Mouse (Mus musculus): Measurements from ENCODE around the gene Gins2.

Gene Gins2

DNA sequence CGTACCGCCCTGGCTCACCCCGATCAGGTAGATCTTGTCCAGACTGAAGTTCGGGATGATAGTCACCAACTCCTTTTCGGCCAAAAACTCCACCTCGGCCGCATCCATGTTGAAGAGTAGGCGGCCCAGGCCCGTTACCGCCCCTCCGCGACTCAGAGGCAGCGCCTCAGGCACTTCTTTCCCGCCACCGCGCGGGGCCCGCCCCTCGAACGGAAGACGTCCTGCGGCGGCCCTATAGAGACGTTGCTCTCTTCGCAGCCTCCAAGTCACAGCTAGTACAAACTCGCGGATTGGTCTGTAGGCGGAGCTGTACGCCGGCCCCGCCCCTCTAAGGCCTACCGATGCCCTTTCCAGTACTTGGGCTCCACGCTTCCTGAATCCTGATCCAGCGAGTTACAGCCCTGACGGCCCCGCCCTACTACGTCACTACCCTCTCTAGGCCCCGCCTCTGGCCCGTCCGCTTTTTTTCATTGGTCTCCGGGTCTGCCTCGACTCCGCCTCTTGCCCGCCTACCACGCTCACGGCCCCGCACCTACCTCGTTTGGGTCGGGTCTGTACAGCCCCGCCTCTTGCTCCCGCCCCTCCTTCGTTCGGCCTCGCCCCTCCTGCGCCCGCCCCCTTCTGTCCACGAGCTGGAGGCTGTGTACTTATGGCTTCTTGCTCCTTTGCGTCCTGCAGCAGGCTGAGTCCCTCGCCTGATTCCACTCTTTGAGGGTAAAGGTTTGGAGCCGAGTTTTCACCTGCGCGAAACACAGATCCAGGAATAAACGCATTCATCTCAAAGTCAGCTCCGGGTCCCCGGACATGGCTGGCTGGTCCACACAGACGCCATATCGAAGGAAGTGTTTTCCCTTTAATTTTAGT, at the start of gene Gins2:
Gins2 (minus strand) TSS at position 397 of the 864 bp plus-strand sequence.
- peak; percentile 100 for DNase-seq

DNA sequence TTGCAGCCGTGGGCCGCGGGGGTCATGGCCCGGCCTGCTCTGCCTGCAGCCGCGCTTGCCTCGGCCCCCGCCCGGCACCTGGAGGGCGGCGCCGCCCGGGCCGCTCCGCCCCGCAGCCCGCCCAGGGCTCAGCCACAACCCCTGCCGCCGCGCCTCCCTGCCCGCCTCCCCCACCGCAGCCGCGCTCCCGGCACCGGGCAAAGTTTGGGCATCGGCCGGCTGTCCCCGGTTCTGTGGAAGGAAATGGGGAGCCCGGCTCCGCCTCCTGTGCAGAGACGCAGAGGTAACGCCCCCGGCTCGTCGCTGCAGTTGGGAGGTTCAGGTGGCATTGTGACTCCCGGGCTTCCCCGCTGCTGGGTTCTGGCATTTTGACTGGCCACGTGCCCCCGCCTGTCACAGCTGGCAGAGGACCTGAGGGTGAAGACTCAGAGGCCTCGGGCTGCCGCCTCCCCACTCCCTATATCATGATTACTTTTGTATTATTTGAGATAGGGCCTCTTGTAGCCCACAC, 45.3 kb upstream of the Gins2 start:
- DNase-seq = peak; percentile 98

DNA sequence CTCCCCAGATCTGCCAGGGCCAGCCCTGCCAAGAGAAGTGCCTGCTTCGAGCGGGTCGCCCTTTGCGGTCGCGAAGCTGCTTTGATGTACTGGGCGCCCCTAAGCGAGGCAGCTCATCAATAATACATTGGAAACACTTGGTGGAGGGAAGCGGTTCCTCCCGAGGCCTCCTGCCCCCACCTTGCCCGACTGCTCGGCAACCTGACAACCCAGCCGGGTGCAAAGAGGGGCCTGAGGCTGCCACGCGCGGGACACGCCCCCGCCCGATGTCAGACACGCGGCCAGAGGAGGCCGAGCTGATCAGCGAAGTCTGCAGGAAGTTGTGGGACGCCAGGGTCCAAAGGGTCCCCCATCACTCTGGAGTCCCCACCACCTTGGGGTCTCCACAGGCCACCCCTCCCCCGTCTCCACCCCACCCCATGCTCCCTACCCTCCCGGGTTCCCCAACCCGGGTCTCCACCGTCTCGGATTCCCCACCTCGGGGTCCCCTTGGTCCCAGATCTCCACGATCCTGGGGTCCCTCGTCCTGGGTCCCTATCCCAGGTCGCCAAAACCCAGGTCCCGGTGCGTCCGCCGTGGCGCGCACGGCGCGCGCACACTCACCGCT, 44.7 kb upstream of the Gins2 start:
- DNase-seq = peak; percentile 93

DNA sequence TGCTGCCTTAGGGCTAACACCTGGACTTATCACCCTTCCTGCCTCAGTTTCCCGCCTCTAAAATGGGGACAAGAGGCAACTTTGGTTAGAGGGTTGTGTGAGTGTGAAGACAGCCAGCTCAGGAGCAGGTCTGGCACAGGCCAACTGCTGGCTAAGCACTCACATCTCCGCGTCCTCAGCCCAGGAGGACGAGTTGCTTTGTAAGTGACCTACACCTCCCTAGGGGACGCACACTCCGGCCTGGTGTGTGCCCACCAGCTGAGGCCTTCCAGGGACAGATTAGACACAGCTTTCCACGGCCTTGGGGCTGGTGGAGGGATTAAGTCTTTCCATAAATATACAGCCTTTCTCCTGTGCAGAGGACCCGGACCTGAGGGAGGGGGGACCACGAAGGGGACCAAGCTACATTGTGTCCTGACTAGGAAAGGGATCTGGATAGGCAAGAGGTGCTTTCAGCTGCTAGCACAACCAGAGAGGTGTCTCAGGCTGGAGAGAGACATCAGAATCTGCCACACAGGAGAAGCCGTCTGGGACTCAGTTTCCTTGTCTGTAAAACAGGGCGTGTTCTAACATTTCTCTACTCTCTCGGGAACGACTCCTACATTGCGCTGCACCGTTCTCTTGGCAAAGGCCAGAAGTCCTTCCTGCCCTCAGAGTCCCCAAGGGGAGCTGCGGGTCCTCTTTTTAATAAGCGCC, 44.0 kb upstream of the Gins2 start:
- DNase-seq = peak; percentile 92

DNA sequence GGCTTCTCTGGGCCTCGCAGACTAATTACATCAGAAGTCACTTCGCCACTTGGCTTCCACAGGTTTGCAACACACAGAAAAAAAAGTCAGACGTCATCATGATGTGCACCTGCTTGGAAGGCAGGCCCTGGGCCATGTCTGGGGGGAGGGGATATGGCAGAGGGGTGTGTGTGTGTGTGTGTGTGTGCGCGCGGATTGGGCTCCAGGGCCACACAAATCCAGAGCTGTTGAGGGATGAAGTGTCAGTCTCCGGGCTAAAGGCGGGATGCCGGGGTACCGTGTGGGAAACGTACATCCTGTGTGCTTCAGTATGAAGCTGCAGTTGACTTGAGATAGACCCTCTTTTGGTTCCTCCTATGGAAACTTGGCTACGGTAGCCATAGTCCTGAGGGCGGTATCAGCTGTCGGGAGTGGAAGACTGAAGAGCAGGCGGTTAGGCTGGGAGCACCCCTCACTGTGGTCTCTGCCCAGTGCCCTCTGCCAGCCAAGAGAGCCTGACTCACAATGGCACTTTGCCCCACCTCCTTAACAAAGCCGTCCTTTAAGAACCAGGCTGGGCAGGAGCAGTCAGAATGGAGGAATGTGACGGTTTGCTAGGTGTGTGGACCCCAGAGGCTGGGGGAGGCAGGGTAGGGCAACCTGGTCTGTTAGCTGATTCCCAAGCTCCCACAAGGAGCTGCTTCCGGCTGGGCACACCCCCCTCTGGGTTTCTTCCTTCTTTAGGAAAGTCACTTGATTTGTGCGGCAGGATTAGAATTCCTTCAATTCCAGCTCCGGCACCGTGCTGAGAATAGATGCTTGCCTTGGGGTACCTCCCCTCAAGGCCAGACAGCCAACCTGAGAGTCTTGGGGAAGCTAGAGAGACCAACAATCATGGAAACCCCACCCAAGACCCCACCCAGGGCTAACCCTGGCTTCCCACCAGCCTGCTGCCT, 42.6 kb upstream of the Gins2 start:
- no peak for DNase-seq

DNA sequence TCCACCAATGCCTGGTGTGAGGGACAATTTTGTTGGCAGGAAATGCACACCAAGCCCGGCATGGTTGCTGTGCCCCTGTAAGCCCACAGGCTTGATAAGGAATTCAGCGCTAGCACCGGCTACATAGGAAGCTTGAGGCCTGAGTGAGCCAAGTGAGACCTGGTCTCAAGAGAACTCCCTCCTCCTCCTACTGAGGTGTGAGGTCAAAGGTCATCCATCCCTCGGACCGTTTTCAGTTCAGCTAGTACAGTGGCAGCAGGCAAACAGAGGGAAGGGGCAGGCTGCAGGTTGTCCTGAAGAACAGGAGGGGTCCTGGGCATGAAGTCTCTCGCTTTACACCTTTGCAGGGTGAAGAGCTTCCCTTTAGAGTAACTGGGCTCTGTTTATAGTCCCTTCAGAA, 41.7 kb upstream of the Gins2 start:
- DNase-seq = no peak

DNA sequence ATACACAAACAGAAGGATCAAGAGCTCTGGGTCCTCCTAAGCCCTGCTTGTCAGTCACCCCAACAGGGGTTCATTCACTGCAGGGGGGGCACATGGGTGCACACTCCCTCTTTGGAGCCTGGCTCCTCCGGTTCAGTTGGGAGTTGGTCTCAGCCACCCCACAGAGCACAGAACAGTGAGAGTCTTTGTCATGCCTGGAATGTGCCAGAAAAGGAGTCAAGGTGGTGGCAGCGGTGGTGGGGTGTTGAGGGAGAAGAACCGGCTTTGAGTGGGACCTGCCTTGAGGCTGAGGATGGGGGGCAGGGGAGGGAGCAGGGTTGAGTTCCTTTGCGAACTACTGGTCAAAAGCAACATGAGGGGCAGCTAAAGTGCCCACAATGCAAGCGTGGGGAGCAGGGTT, 40.9 kb upstream of the Gins2 start:
- no peak for DNase-seq

DNA sequence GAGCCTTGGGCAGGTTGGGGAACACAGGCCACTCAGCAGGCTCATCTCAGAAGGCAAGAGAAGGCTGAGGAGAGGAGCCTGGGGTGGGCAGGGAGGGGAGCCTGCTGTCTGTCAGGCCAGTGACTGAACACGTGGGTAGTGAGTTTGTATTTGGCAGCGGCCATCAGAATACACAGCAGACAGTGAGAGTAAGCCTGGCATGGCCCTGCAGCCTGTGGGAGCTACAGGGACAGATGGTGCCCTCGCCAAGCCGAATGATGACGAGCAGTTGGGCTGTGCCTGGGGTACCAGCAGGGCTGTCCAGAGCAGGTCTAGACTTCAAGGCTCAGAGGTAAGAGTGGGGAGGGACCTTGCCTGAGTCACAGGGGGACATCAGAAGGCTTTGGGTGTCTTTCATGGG, 38.2 kb upstream of the Gins2 start:
- DNase-seq = no peak

DNA sequence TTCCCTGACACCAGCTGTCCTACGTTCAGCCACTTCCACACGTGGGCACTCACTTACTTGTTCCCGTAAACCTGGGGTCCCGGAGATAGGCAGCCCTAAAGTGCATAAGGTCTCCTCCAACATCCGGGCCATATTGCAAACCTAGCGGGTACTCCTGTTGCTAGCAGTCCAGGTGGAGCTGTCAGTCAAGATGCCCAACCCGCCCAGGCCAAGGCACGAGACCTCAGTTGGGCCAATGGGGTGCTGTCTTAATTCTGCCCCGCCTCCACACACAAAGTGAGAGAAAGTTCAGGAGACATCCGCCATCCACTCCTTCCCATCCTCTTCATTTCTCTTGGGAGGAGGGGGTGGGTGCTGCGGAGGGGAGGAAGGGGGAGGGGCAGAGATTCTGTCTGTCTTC, 37.4 kb upstream of the Gins2 start:
- no peak for DNase-seq

DNA sequence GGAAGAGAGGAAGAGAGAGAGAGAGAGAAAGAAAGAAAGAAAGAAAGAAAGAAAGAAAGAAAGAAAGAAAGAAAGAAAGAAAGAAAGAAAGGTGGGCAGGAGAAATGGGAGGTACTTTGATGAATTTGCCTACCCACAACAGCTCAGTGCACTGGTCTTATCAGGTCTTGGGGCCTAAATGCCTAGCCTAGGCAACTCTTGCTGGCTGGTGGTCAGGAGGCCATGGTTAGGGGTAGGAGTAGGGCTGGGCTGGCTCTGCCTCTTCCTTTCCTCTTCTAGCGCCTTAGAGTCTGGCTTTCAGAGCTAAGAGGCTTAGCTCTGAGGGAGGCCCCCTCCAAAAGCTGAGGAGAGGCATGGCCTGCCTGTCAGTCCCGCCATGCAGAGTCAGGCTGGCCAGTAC, 34.5 kb upstream of the Gins2 start:
- DNase-seq = no peak

DNA sequence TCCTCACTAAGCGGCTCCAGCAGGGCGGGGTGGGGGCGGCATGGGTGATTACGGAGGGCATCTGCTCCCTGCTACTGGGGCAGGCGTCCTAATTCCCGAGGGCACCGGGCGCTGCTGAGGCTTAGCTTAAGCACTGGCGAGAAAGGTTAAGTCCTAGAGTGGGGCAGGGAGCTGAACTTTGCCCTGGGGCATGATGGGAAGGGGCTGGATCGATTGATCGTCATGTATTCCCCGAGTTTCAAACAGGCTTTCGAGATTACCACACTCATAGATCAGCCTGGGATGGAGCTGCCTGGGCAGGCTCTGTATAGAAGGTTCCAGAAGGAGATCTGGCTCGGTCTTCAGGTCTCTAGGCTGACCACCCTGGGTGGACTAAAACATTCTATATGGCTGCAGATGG, 33.1 kb upstream of the Gins2 start:
- no peak for DNase-seq

DNA sequence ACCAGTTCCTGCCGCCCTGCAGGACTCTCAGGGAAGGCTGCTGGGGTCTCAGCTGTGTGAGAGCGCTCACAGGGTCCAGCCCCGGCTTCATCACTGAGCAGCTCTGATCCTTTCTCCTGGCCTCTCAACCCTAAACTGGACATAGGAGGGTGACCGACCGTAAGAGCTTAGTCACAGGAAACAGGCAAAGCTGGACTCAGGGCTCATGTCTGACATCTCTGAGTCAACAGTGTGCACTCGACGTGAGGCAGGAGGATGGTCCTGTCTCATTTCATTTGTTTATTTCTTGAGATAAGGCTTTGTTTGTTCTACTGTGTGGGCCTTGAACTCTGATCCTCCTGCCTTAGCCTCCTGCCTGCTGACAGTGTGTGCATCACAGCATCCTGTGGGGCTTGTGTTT, 31.3 kb upstream of the Gins2 start:
- DNase-seq = no peak

DNA sequence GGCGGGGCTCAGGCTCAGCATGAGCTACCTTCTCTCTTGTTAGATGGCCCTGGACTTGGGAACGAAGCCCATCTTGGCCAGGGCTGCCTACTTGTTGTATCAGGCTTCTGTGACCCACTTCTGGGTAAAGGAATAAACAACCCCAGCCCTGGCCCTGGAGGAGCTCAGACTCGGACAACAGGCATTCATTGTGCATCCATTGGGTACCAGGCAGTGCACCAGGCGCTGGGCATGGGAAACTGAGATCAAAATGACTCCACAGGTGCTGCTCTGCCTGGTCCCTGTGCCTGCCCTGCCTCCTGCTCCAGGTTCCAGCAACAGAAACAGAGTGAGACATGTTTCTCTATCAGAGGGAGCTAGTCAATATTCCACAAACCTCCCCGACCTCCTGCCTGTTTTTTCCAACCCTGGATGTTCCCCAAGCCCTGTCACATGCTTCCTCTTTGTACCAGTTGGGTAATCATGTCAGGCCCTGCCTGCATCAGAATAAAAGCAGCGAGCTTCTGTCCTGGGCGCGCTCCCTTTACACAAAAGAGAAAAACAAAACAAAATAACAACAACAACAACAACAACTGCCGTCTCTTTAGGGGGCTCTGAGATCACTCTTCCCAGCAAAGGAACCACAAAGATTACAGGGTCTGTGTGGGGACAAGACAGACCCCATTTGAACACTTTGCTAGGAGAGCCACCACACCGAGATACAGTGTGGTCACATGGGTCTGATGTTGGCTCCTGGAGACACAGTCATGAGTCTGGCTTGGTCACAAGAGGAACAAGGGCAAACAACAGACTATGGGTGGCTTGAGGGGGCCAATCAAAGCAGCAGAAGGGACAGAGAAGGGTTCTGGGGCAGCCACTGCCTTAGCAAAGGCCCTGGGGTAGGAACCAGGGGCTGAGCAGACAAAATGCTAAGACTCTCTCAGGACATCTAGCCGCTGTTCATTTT, 30.4 kb upstream of the Gins2 start:
- DNase-seq = peak; percentile 97

DNA sequence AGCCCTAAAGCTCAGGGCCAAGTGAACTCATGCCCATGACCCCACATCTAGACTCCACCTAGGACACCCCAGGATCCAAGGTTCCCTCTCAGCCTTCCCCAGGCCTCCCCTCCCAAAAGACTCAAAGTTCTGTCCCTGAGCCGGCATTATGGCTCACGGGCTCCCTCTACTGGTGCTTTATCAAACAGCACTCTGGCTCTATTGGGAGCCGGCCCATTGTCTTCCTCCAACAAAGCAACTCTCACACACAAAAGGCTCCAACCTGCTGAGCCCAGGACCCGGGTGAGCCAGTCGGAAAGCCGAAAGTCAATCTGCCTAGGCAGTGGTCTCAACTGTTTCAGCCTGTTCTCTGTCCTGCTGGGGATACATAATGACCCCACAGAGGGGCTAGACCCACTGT, 29.0 kb upstream of the Gins2 start:
- DNase-seq = peak; percentile 95

DNA sequence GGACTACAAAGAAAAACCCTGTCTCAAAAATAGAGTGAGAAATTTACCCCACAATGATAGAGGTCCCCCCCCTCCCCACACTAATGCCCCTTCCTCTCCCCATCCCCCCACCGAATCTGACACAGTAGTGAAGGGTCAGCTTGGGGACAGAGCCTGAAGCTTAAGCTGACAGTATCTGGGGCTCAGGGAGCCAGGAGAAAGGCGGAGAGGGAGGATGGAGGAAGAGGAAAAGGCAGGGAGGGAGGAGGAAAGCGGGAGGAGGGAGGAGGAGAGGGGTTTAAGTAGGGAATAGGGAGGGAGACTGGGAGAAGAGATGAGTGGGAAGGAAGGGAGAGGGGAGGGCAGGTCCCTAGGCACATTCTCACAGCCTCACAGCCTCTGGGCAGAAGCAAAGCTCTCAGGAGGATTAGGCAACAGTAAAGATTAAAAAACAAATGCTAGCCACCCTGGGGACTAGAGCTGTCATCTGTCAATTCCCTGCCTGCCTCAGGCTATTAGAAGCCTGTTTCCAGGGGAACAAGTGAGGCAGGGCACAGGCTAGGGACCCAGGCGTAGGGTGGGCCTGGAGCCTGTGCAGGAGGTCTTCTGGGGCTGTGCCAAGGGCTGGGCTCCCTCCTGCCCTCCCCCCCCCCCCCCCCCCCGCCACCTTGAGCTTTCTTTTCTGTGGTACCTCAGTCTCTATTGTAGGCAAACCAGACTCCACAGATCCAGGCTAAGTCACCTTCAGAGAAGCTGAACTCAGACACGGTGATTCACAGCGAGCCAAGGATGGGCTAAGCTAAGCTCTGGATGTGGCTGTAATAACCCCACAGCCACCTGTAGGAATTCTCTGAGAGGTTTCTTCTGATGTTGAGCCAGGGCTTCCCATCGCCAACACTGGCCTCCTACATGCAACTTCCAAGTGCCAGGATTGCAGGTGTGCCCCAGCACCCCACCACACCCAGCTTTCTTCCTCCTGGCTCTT, 27.8 kb upstream of the Gins2 start:
- DNase-seq = peak; percentile 95

DNA sequence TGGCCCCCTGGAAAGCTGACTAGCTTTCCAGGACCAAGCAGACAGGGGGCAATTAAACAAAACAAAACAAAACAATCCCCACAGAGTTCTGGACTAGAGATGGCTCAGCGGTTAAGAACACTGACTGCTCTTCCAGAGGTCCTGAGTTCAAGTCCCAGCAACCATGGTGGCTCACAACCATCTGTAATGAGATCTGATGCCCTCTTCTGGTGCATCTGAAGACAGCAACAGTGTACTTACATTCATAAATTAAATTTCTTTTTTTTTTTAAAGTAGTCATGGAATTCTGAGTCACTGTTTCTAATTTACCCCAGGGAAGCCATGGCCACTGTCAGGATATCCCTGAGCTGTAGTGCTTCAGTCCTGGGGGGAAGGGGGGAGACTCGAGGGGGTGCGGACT, 25.4 kb upstream of the Gins2 start:
- DNase-seq = no peak

DNA sequence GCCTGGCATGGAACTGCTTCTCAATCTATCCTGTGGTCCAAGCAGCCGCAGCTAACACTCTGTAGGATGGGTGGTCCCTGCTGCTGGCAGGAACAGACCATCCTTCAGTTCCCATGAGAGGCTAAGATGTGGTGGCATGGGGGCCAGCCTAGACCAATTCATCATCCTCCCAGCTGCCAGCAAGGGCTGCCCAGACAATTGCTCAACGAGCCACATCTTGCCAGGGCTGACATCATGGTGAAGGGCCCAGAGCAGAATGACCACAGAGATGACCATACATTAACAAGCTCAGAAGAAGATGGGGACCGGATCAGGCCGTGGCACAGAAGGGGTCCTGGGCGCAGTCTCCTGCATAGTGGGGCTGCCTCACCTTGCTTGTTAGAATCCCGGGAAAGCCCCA, 21.7 kb upstream of the Gins2 start:
- no peak for DNase-seq

DNA sequence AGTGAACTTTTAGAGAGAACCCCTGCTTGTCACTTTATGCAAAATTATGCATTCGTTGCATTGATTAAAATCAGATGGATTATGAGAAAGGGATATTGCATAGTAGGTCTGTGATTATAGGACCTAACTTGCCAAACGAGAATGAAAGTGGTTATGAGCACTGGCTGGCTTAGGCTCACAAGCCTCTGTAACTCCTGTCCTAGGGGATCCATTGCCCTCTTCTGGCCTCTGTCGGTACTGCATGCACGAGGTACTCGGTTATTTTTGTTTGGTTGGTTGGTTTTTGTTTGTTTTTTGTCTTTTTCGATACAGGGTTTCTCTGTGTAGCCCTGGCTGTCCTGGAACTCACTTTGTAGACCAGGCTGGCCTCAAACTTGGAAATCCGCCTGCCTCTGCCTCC, 18.8 kb upstream of the Gins2 start:
- DNase-seq = no peak

DNA sequence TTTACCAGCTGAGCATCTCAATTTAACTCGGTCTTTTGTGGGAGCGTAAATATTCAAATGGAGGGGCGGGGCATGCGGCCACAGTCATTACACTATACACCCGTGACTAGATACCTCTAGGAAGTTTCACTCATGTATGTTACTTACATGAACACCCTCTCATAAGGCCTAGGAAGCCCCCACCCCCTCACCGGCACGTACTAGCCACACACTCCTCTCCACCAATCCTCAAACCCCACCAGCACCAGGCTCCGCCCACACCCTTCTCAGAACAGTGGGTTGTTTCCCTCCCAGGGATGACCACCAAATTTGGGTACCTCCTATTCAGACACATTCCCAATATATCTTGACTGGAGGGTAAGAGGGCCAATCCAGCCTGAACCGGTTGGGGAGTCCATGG, 18.4 kb upstream of the Gins2 start:
- DNase-seq = peak; percentile 92

DNA sequence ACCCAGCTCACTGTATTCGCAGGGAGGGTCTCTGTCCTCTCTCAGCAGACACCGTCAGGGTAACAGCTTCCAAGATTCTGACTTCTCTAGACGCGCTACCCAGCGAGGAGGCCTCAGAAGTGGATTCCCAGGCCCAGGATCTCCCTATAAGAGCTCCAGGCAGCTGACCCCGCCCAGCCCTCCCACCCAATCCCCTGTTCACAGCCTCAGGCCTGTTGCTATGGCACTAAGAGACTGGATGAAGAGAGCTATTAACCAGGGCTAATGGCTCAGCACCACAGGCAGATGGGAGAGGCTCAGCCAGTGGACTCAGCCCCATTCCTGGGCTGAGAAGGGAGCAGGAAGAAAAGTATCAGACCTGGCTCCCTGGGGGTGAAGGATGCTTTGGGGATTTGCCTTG, 13.6 kb upstream of the Gins2 start:
- DNase-seq = no peak
